Mouse (Mus musculus) spleen, adult 2 months (tissue): ENCODE results near the gene Arid1a. TPM values are rescaled to one million over a fixed set of nuclear protein-coding genes. Genes with fewer than 3 reads are reported as not detected.
"Not testable (repeated sequence)": the region's sequence is repeated elsewhere in the genome, so short reads cannot be mapped to it uniquely, and the experiment has no call there.

ENCODE experiments used
- DNase-seq, 2 experiments: peaks; one replicate each; pipeline versions ENCODE4 v3.0.0 to v3.0.0-alpha.2; 2012 to 2021; ENCODE audit warnings: low spot score in 2 of 2, low read depth in 1 of 2
- H3K27ac ChIP-seq: fragments of 200-500 bp; 2 replicates; pipeline ENCODE4 v1.5.1; 2012; ENCODE audit warnings: low read length, inconsistent platforms; ENCODE audit not compliant: insufficient read depth
- H3K27me3 ChIP-seq: fragments of 200-500 bp; 2 replicates; pipeline ENCODE4 v1.6.1; 2012; ENCODE audit warnings: mild to moderate bottlenecking, moderate library complexity, low read length, inconsistent platforms; ENCODE audit not compliant: control insufficient read depth, insufficient read depth
- H3K36me3 ChIP-seq: fragments of 200-500 bp; 2 replicates; pipeline ENCODE4 v1.6.1; 2012; ENCODE audit warnings: mild to moderate bottlenecking, low read length, inconsistent platforms; ENCODE audit not compliant: control insufficient read depth, insufficient read depth
- H3K4me1 ChIP-seq: fragments of 200-500 bp; 2 replicates; pipeline ENCODE4 v1.6.1; 2011; ENCODE audit warnings: inconsistent platforms; ENCODE audit not compliant: control insufficient read depth, insufficient read depth, insufficient read length
- H3K4me3 ChIP-seq: fragments of 200-500 bp; 2 replicates; pipeline ENCODE4 v1.5.1; 2011; ENCODE audit warnings: mild to moderate bottlenecking, inconsistent platforms; ENCODE audit not compliant: insufficient read depth, insufficient read length; ENCODE audit errors: extremely low read depth
- CTCF ChIP-seq: fragments of 200-500 bp; IDR thresholded peaks from 2 replicates; pipeline ENCODE4 v1.5.1; 2011; ENCODE audit warnings: mild to moderate bottlenecking, inconsistent platforms; ENCODE audit not compliant: insufficient read depth, insufficient read length, insufficient replicate concordance; ENCODE audit errors: extremely low read depth
- POLR2A ChIP-seq: fragments of 200-500 bp; IDR thresholded peaks from 2 replicates; pipeline ENCODE4 v1.6.1; 2011; ENCODE audit warnings: low read depth, low read length, inconsistent platforms
- WGBS: fragments of 180-500 bp; shearing (Covaris S2); methylation state at CpG from one replicate; pipeline ENCODE4 v1.1.7; 2018; 5-methylcytosine and 5-hydroxymethylcytosine counted together
- polyA plus RNA-seq: library from polyadenylated mRNA; depleted of rRNA; stranded (reverse); fragments of >200 nt; gene quantifications from 2 replicates; pipeline ENCODE4 v1.2.3, GENCODE M21; 2012

Gene Arid1a
- polyA plus RNA-seq, 1 experiment: 150 TPM

DNA sequence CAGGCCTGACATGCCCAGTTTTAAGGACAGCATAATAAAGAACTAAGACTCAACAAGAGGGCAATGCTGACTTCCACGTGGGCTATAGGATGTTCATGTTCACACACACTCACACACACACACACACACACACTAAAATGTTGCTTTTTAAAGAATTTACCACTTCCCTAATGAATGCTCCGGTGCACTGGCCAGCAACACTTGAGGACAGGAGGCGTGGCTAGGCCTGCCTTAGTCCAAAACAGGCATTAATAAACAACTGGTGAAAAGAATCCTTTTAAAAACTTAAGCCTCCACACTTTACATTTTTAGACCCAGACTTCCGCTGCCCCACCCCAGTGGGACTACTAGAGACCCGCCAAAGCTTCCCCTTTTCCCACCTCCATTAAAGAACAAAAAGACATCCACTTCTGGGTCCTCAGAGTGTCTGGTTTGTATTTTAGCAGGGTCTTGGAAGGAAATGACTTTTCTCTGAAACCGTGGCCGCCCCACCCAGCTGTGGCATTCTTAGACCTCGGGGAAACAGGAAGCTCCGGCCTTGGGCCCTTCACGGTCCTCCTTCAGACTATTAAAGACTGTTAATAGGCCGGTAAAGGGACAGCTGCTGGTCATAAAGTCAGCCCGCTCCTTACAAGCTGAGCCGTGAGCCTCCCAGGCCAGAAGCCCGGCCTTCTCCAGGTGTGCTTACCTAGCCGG is 96.9 kb downstream of the Arid1a start:
- Histone ChIP-seq H3K27ac (peak overlapping the region; percentile 96), H3K4me1 (peaks cover 25% of the 10 kb centered on the region; the same call in 1 of the 2 replicates), H3K36me3 (no peaks in the 10 kb centered on the region; the same call in 1 of the 2 replicates), H3K27me3 (no peaks in the 10 kb centered on the region), H3K4me3 (peak overlapping the region; percentile 58)
- no peak for TF ChIP-seq CTCF
- TF ChIP-seq POLR2A: no peak; the same call in 1 of the 2 replicates
- WGBS: 5% methylated on average over 15 of the region's 15 CpGs
- DNase-seq: peak; percentile 52 to 77

DNA sequence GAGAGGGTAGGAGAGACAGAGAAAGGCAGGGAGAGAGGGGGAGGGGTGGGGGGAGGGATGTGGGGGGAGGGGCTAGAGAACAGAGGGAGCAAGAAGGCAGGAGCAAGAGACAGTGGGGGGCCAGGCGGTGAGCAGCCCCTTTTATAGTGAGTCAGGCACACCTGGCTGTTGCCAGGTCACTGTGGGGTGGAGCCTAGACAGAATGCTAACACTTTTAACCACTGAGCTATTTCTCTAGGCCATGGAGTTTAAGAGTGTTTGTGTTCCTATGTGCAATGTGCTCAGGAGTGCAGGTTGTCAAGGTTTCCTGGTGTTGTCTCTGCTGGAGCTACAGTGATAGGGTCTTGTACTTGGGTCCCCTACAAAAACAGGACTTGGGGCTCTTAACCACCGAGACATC is 97.8 kb downstream of the Arid1a start:
- H3K36me3 ChIP-seq: no peaks in the 10 kb centered on the region; the same call in 1 of the 2 replicates
- no peaks in the 10 kb centered on the region for H3K27me3 ChIP-seq
- H3K27ac ChIP-seq: peak overlapping the region; percentile 96
- no peak for TF ChIP-seq POLR2A
- no peak for TF ChIP-seq CTCF
- 34% methylated on average over 2 of the region's 2 CpGs for WGBS
- no peak for DNase-seq
- no peak overlapping the region for H3K4me3 ChIP-seq
- H3K4me1 ChIP-seq: peaks cover 25% of the 10 kb centered on the region; the same call in 1 of the 2 replicates

DNA sequence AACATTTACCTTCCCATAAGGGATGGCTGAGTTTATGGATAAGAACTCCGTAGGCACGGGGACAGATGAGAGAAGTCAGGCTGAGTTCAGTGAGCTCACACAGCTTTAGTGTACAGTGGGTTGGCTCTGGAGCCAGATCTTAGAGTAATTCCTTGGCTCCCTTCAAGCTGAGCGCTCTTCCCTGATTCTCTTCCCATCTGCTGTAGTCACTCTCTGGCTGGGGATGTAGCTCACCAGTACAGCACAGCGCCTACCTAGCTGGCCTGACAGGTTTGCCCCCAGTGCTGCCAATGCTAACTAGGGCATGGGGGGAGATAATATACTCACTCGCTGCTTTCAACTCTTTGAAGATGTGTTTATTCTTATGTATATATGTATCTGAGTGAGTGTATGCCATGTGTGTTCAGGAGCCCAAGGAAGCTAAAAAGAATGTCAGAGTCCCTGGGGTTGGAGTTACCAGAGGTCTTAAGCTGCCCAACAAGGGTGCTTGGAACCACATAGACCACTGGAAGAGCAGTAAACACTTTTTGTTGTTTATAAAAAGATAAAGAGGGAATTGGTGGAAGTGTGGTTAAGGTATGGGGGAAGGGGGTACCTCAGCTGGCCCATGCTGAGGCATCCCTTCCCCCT is 98.6 kb downstream of the Arid1a start:
- 89% methylated on average over 5 of the region's 5 CpGs for WGBS
- peak overlapping the region; percentile 49 for H3K27ac ChIP-seq

DNA sequence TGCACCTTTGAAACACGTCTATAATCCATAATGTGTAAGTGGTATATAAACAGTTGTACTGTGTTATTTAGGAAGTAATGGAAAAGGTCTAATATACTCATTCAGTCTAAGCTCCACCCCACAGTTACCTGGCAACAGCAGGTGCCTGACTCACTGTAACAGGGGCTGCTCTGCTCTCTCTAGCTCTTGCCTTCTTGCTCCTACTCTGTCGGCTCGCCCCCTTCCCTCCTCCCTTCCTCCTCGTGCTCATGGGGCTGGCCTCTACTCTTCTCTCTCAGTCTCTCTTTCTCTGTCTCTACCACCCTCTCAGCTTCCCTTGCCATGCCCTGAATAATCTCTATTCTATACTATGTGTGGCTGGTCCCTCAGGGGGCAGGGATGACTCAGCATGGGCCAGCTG is 99.6 kb downstream of the Arid1a start:
- TF ChIP-seq POLR2A: no peak
- TF ChIP-seq CTCF: no peak
- H3K27me3 ChIP-seq: no peaks in the 10 kb centered on the region

More for the DNA sequence above, 98.6 kb downstream of the Arid1a start:
- no peaks in the 10 kb centered on the region for H3K36me3 ChIP-seq
- H3K4me3 ChIP-seq: no peak overlapping the region
- H3K4me1 ChIP-seq: peaks cover 25% of the 10 kb centered on the region; the same call in 1 of the 2 replicates
- H3K27me3 ChIP-seq: no peaks in the 10 kb centered on the region
- DNase-seq: no peak
- no peak for TF ChIP-seq POLR2A
- no peak for TF ChIP-seq CTCF

DNA sequence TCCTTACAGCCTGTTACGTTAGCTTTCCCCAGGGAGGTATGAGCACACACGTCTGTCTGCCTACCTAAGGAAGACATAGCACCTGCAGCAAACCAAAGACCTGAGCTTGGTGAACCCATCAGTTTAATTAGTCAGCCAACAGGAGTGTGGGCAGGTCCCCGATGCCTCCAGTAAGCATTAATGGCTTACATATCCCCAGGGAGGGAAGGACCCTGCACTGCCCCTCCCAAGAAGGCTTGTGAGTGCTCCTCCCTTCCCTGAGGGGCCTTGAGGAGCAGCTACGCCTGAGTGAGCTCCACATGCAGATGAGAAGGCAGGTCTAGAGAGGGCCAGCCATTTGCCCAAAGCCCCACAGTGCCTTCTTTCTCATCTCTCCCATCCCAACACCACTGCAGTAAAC is 100.3 kb downstream of the Arid1a start:
- Histone ChIP-seq H3K27ac (peak overlapping the region; percentile 73), H3K4me1 (peaks cover 22% of the 10 kb centered on the region; the same call in 1 of the 2 replicates), H3K36me3 (no peaks in the 10 kb centered on the region), H3K4me3 (no peak overlapping the region), H3K27me3 (no peaks in the 10 kb centered on the region)
- WGBS: 43% methylated on average over 4 of the region's 4 CpGs
- DNase-seq: no peak
- TF ChIP-seq POLR2A (no peak), CTCF (no peak)

More for the DNA sequence above, 99.6 kb downstream of the Arid1a start:
- Histone ChIP-seq H3K36me3 (no peaks in the 10 kb centered on the region), H3K4me1 (peaks cover 22% of the 10 kb centered on the region; the same call in 1 of the 2 replicates), H3K4me3 (no peak overlapping the region), H3K27ac (peak overlapping the region; percentile 47; the same call in 1 of the 2 replicates)
- 34% methylated on average over 4 of the region's 4 CpGs for WGBS
- DNase-seq: no peak

DNA sequence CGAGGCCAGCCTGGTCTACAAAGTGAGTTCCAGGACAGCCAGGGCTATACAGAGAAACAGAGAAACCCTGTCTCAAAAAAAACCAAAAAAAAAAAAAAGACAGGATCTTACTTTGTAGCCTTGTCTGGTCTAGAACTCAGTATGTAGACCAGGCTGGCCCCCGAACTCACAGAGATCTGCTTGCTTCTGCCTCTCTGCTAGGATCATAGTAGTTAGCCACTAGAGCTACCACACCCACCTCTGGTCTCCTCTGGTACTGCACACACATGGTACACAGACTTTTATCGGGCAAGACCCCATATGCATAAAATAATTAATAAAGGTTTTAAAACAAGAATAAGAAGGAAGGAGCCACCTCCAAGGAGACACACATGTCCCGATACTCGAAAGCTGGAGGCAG is 102.5 kb downstream of the Arid1a start:
- H3K27ac ChIP-seq, H3K27me3 ChIP-seq, H3K4me3 ChIP-seq, H3K36me3 ChIP-seq, DNase-seq: not testable (repeated sequence)
- peaks cover 18% of the 10 kb centered on the region; the same call in 1 of the 2 replicates for H3K4me1 ChIP-seq
- WGBS: 91% methylated on average over 5 of the region's 5 CpGs

DNA sequence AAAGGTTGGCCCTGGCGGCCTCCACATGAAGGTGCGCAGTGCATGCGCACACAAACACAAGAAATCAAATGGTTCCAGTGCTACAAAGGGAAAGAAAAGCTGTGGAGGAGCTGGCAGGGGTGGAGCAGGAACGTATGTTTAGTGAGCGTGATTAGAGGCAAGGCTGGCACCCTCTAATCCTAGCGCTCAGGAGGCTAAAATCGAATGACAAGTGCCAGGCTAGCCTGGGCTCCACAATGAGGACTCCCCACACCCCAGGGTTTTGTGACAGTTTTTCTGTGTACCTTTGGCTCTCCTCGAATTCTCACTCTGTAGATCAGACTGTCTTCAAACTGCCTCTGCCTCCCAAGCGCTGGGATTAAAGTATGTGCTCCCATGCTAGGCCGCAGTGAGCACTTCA is 103.8 kb downstream of the Arid1a start:
- Histone ChIP-seq H3K27me3 (no peaks in the 10 kb centered on the region), H3K4me3 (no peak overlapping the region), H3K27ac (no peak overlapping the region), H3K4me1 (peaks cover 10% of the 10 kb centered on the region; the same call in 1 of the 2 replicates), H3K36me3 (no peaks in the 10 kb centered on the region)
- no peak for TF ChIP-seq CTCF
- WGBS: 88% methylated on average over 10 of the region's 10 CpGs
- DNase-seq: no peak
